Mouse (Mus musculus) heart, adult 2 months (tissue): ENCODE measurements around the gene Phf14. TPM values are rescaled to one million over a fixed set of nuclear protein-coding genes. Genes with fewer than 3 reads are reported as not detected.

Experiments used
- DNase-seq, 2 experiments: peaks; one replicate each; pipeline ENCODE4 v3.0.0; 2021
- H3K27ac ChIP-seq: fragments of 200-600 bp; 2 replicates; pipeline ENCODE4 v1.8.1; 2022
- H3K27me3 ChIP-seq: fragments of 200-500 bp; 2 replicates; pipeline ENCODE4 v1.6.1; 2012; ENCODE audit warnings: mild to moderate bottlenecking, low read length, inconsistent platforms, mixed read lengths; ENCODE audit not compliant: control insufficient read depth, insufficient read depth
- H3K36me3 ChIP-seq: fragments of 200-500 bp; 2 replicates; pipeline ENCODE4 v1.6.1; 2012; ENCODE audit warnings: low read length, inconsistent platforms; ENCODE audit not compliant: control insufficient read depth, insufficient read depth
- H3K4me1 ChIP-seq: fragments of 200-500 bp; 2 replicates; pipeline ENCODE4 v1.6.1; 2011; ENCODE audit warnings: low read length; ENCODE audit not compliant: control insufficient read depth, insufficient read depth
- H3K4me3 ChIP-seq: fragments of 200-600 bp; 2 replicates; pipeline ENCODE4 v1.8.1; 2022
- H3K79me2 ChIP-seq: fragments of 200-500 bp; replicated peaks from 2 replicates; pipeline ENCODE4 v1.6.1; 2012; ENCODE audit warnings: mild to moderate bottlenecking, inconsistent platforms, low read length, moderate library complexity, mixed read lengths; ENCODE audit not compliant: control insufficient read depth, insufficient read depth
- H3K9ac ChIP-seq: fragments of 200-500 bp; 2 replicates; pipeline ENCODE4 v1.6.1; 2012; ENCODE audit warnings: low read depth, mild to moderate bottlenecking, control low read depth, inconsistent platforms, low read length, mixed read lengths
- CTCF ChIP-seq: fragments of 200-600 bp; IDR thresholded peaks from 2 replicates; pipeline ENCODE4 v1.8.1; 2022; ENCODE audit warnings: antibody characterized with exemption, mild to moderate bottlenecking, moderate library complexity
- EP300 ChIP-seq: fragments of 200-500 bp; IDR thresholded peaks from 2 replicates; pipeline ENCODE4 v1.6.1; 2011; ENCODE audit warnings: low read depth, low read length, control low read depth; ENCODE audit not compliant: insufficient read depth
- POLR2A ChIP-seq: fragments of 200-500 bp; IDR thresholded peaks from 2 replicates; pipeline ENCODE4 v1.6.1; 2011; ENCODE audit warnings: mild to moderate bottlenecking, low read depth, low read length, control low read depth; ENCODE audit not compliant: insufficient read depth
- WGBS: fragments of 180-500 bp; shearing (Covaris S2); methylation state at CpG from one replicate; pipeline ENCODE4 v1.1.7; 2018; 5-methylcytosine and 5-hydroxymethylcytosine counted together
- intact Hi-C: fragments of 180-260 bp; cut with DNase I; formaldehyde crosslinking; loops from one replicate; pipeline ENCODE4 v1.15.1; 2025
- polyA plus RNA-seq: library from polyadenylated mRNA; depleted of rRNA; stranded (reverse); fragments of >200 nt; gene quantifications from 2 replicates; pipeline ENCODE4 v1.2.3, GENCODE M21; 2012
- total RNA-seq, 2 experiments: library from RNA; stranded (reverse); gene quantifications; 2 replicates each; pipeline ENCODE4 v1.2.3; 2021

Phf14 gene
- total and polyA plus RNA-seq, 3 experiments: 8.4 to 47.4 (median 45.9) TPM

- Histone ChIP-seq H3K36me3 (no peaks in the 10 kb centered on the region), H3K4me1 (no peaks in the 10 kb centered on the region), H3K27ac (no peak overlapping the region), H3K4me3 (no peak overlapping the region), H3K27me3 (no peaks in the 10 kb centered on the region), H3K9ac (no peak overlapping the region), H3K79me2 (no peaks in the 10 kb centered on the region)
- no peak for DNase-seq
- TF ChIP-seq CTCF (no peak), POLR2A (no peak), EP300 (no peak)
- WGBS: 56% methylated on average over 10 of the region's 10 CpGs
- intact Hi-C loops: no loop called here
Measured at GRCm38 (mm10) chr6:12107326-12107725, 199.7 kb downstream of the Phf14 start.

- no peaks in the 10 kb centered on the region for H3K36me3 ChIP-seq
- H3K4me1 ChIP-seq: no peaks in the 10 kb centered on the region
- no peak overlapping the region for H3K4me3 ChIP-seq
- DNase-seq: no peak
- 42% methylated on average over 8 of the region's 8 CpGs for WGBS
- TF ChIP-seq POLR2A (no peak), EP300 (no peak), CTCF (no peak)
- H3K79me2 ChIP-seq: no peaks in the 10 kb centered on the region
- H3K9ac ChIP-seq: no peak overlapping the region
- H3K27me3 ChIP-seq: no peaks in the 10 kb centered on the region
- no peak overlapping the region for H3K27ac ChIP-seq
- intact Hi-C loops: no loop called here
Measured at GRCm38 (mm10) chr6:12107786-12108185, 200.2 kb downstream of the Phf14 start.

GRCm38 (mm10) chr6:12116926-12117818 is 209.6 kb downstream of the Phf14 start:
- TF ChIP-seq POLR2A (no peak), EP300 (no peak), CTCF (no peak)

GRCm38 (mm10) chr6:12117819-12118570 is 210.4 kb downstream of the Phf14 start:
- intact Hi-C loops: no loop called here
- Histone ChIP-seq H3K36me3 (no peaks in the 10 kb centered on the region), H3K4me3 (no peak overlapping the region), H3K27me3 (no peaks in the 10 kb centered on the region), H3K27ac (no peak overlapping the region), H3K79me2 (no peaks in the 10 kb centered on the region), H3K4me1 (peaks cover 3% of the 10 kb centered on the region), H3K9ac (no peak overlapping the region)
- TF ChIP-seq POLR2A (no peak), EP300 (no peak), CTCF (no peak)
- WGBS: 63% methylated on average over 9 of the region's 9 CpGs
- DNase-seq: no peak

More at GRCm38 (mm10) chr6:12116926-12117818, 209.6 kb downstream of the Phf14 start:
- H3K9ac ChIP-seq: no peak overlapping the region
- intact Hi-C loops: no loop called here
- H3K27ac ChIP-seq: no peak overlapping the region
- no peaks in the 10 kb centered on the region for H3K27me3 ChIP-seq
- WGBS: 27% methylated on average over 11 of the region's 11 CpGs
- no peak for DNase-seq
- peaks cover 3% of the 10 kb centered on the region for H3K4me1 ChIP-seq
- H3K4me3 ChIP-seq: no peak overlapping the region
- H3K79me2 ChIP-seq: no peaks in the 10 kb centered on the region
- no peaks in the 10 kb centered on the region for H3K36me3 ChIP-seq

GRCm38 (mm10) chr6:12122759-12123158 is 215.2 kb downstream of the Phf14 start:
- intact Hi-C loops: no loop called here
- Histone ChIP-seq H3K27me3 (no peaks in the 10 kb centered on the region), H3K4me1 (peaks cover 3% of the 10 kb centered on the region; the same call in 1 of the 2 replicates), H3K4me3 (no peak overlapping the region), H3K36me3 (no peaks in the 10 kb centered on the region), H3K27ac (no peak overlapping the region), H3K79me2 (no peaks in the 10 kb centered on the region), H3K9ac (no peak overlapping the region)
- DNase-seq: no peak
- TF ChIP-seq CTCF (no peak), POLR2A (no peak), EP300 (no peak)
